Mouse (Mus musculus): ENCODE data around the gene Efcc1.

Gene Efcc1

GRCm38 (mm10) chr6:87730591-87731462, at the start of gene Efcc1:
Efcc1 (plus strand) TSS chr6:87730869.
- CTCF ChIA-PET = interaction anchor here (0.6 kb wide), 1 partner anchor 901 kb away, joined by 8 read pairs; no protein-coding TSS in a partner anchor

GRCm38 (mm10) chr6:87695947-87696346, 34.7 kb upstream of the Efcc1 start:
- CTCF ChIA-PET = no interaction called here

- CTCF ChIA-PET = no interaction called here
These were observed 34.1 kb upstream of the Efcc1 start for GRCm38 (mm10) chr6:87696544-87696943.

DNA sequence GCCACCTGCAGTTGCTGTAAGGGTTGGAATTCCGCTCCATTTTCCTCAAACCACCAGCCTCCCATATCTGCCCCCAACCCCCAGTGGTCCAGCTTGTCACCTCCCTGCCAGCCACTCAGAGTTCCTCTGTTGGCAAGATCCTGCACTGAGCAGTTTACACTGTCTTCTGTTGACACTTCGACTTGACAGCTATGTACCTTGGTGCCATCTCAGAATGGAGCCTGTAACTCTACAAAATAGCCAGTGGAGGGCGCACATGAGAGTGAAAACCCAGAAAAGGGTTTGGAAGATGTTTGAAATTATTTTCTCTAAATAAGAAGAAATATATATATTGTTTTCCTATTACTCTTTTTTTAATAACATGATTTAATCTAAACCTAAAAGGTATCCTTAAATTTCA, 24.4 kb upstream of the Efcc1 start:
- CTCF ChIA-PET = interaction anchor here (0.6 kb wide), 1 partner anchor 1883 kb away, joined by 3 read pairs; no protein-coding TSS in a partner anchor

GRCm38 (mm10) chr6:87712311-87712710, 18.4 kb upstream of the Efcc1 start:
- CTCF ChIA-PET = no interaction called here

DNA sequence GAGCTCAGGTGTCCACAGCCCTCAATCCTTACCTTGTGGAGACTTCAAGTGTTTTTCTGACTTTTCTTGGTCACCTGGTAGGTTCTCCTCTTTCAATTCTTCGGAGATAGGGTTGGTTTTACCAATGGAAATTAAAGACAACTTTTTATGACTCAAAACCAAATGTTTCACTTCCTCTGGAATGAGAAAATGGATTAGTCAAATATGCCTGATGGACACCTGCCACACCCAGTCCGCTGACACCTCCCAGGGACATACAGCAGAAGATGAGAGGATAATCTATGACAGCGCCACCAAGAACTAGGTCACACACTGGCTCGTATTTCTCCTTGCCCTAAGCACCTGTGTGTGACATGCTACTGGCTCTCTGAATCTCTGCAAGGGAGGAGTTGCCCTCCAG, 16.6 kb upstream of the Efcc1 start:
- CTCF ChIA-PET = no interaction called here

- CTCF ChIA-PET = no interaction called here
These were observed 8.0 kb upstream of the Efcc1 start for GRCm38 (mm10) chr6:87722631-87723030.

- CTCF ChIA-PET = interaction anchor here (0.7 kb wide), 1 partner anchor 76 kb away, joined by 3 read pairs; no protein-coding TSS in a partner anchor
These were observed 5.3 kb upstream of the Efcc1 start for GRCm38 (mm10) chr6:87725267-87725912.

DNA sequence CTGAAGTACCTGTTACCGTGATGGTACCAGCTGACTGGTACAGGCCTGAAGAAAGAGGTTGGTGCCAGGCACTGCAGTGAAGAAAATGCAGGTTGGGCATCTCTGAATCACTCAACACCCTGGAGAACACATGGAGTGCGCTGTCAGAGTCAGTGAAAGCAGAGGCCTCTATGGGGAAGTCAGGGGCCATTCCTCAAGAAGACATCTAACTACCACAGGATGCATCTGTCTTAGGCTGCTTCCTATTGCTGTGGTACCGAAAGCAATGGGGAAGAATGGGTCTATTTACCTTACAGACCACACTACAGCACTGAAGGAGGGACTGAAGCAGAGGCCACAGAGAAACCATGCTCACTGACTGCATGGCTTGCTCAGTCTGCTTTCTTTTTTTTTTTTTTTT, 2.6 kb upstream of the Efcc1 start:
- CTCF ChIA-PET = no interaction called here

- CTCF ChIA-PET = no interaction called here
These were observed 528 bp upstream of the Efcc1 start for GRCm38 (mm10) chr6:87730141-87730540.

DNA sequence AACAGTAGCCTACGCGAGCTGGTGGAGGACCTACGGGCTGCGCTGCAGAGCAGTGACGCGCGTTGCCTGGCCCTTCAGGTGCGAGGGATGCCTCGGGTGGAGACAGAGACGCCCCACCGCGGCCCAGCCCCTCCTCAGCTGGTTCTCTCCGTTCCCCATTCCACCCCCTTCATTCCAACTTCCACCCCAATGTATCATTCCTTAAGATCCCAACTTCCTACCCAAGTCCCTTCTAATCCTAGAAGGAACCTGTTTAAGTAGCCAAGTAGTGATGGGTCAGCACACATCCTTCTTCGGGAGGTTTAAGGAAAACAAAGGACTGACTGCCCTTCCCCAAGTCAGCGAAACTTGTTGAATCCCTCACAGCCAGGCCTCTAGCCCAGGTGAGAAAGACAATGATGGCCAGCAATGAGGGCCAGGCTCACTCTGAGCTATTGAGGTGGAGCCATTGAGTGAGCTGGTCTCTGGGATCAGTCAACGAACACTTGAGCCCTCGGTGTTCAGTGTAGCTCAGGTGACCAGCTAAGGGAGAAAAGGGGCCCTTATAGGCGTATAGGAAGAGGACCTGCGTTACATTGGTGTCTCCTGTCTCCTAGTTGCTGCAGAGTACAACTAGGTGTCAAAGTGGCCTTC, 910 bp downstream of the Efcc1 start:
- CTCF ChIA-PET = no interaction called here

GRCm38 (mm10) chr6:87732151-87733011, 1.7 kb downstream of the Efcc1 start:
- CTCF ChIA-PET = interaction anchor here (0.5 to 0.6 kb wide), 2 partner anchors 14 to 363 kb away, joined by 3 to 9 read pairs; no protein-coding TSS in a partner anchor

- CTCF ChIA-PET = no interaction called here
These were observed 2.7 kb downstream of the Efcc1 start for GRCm38 (mm10) chr6:87733131-87733930.

- CTCF ChIA-PET = no interaction called here
These were observed 3.5 kb downstream of the Efcc1 start for GRCm38 (mm10) chr6:87734136-87734535.

GRCm38 (mm10) chr6:87736923-87737322, 6.3 kb downstream of the Efcc1 start:
- CTCF ChIA-PET = no interaction called here

DNA sequence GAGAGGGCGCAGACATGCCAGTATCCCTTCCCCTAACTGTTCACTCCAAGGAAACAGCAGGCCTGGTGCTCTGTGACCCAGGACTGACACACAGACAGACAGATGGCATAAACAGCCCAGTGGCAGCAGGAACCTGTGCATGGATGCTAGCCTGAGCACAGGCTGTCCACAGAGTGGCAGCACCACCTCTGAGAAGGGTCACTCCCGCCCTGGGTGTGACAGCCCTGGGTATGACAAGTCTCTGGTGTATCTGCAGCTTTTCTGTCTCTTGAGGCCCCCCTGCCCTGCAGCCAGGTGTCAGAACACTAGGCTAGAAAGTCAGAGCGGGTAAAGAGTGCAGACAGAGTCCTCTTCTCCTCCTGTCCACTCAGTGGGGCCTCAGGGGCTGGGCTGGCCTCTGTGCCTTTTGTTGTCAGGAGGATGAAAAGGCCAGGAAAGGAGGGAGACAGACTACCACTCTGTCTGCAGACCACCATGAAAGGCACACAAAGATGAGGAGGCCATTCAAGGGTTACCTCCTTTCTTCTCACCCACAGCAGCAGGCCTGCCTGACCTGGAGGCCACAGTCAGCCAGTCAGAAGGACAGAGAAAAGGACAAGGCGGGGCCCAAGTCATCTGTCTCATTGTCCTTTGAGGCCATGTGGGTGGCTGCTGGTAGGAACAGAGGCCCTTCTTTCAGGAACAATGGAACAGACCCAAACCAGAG, 7.4 kb downstream of the Efcc1 start:
- CTCF ChIA-PET = interaction anchor here (0.6 kb wide), 1 partner anchor 177 kb away, joined by 3 read pairs; no protein-coding TSS in a partner anchor

DNA sequence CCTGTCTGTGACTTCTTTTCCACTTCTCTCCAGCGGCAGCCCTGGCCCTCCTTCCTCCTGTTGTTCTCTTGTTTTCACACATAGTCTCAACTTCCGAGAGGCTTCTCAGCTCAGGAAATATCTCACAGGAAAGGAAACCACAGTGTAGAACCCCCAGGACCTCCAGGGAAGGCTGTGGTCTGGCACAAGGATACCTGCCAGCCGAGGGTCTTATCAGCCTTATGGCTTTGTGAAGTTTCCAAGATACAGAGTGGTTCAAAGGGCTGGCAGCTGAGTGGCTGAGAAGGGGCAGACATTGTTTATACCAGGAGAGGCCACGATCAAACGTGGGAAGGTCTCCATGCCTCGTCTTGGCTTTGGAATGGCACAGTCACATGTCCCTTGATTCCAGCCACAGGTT, 9.2 kb downstream of the Efcc1 start:
- CTCF ChIA-PET = no interaction called here

DNA sequence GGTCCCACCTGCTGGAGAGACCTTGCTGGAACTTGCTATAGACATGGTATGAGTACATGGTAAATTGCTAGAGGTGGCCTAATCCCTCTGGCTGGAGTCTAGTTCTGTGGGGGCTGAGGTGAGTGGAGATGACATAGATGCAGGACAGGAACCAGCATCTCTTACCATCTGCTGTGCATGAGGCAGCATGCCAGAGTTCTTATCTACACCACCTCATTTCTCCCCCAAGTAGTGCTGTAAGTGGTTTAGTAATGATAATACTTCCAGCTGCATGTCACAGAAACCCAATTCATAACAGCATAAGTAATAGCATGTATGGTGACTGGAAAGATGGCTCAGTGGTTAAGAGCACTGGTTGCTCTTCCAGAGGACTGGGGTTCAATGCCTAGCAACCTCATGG, 9.8 kb downstream of the Efcc1 start:
- CTCF ChIA-PET = interaction anchor here (0.6 kb wide), 1 partner anchor 809 kb away, joined by 4 read pairs; no protein-coding TSS in a partner anchor

GRCm38 (mm10) chr6:87741978-87742377, 11.3 kb downstream of the Efcc1 start:
- CTCF ChIA-PET = no interaction called here

DNA sequence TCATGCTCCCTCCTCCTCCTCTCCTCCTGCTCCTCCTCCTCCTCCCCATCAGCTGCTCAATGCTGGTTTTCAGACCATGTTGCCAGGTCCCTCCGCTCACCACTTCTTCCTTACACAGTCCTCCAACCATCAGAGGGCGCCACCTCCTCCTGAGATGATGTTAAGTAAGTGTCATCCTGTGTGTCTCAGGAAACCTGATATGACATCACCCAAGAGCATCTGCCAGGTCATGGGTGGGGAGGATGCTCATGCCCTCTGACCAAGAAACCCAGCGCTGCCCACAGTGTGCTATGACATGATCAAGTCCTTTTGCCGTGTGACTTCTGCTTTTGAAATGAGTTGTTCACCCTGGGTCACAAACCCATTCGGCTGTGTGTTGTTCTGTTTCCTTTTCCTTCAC, 12.1 kb downstream of the Efcc1 start:
- CTCF ChIA-PET = no interaction called here

Data from spleen, embryonic (tissue).